Mouse (Mus musculus) forelimb bud, embryonic 11.5 days (tissue): Measurements from ENCODE around the gene Itih2.
A peak's percentile ranks its signal among the peaks of the same experiment; 100 is the strongest.

Source experiments
- DNase-seq: peaks from one replicate; pipeline ENCODE4 v3.0.0-alpha.2; 2012; ENCODE audit warnings: low read depth, low spot score

The Itih2 gene

GRCm38 (mm10) chr2:10131296-10131695 lies at the start of gene Itih2:
Gene Itih2 (minus strand): TSS chr2:10131396.
- no peak for DNase-seq

- no peak for DNase-seq
These were observed 38.8 kb upstream of the Itih2 start for GRCm38 (mm10) chr2:10169991-10170390.

DNA sequence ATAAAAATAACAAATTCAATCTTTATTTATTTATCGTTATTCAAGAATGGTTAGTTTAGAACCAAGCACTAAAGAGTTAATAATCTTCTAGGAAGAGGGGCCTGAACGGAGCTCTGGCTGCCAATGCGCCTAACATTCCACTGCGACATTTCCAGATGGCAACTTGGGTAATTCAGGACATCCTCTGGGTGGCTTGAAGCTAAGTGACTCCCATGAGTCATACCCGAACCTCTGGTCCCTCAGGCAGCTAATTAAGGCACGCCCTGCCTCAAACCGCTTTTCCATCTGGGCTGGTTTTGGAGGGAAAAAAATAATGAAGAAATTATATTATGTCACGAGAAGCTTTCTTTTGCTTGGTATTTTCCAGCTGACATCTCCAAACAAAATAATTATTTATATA lies 36.8 kb upstream of the Itih2 start:
- DNase-seq: no peak

DNA sequence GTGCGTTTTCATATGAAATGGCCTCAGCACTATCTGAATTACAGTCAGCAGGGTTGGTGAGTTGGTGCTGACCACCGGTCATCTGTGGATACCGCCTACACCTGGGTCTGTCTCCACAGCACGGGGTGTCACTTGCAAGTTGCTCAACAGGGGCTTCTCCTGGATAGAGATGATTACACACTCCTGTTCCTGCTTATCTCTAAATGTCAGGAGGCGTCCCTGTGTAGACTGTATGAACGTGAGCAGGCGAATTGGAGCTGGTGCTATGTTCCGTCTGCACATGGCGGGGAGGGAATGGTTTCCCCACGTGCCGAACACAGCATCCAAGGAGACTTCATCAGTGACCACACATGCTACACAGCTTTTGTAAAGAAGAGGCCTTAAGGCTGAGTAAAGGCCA lies 36.1 kb upstream of the Itih2 start:
- DNase-seq: no peak

- DNase-seq: peak; percentile 36
These were observed 35.4 kb upstream of the Itih2 start for GRCm38 (mm10) chr2:10166635-10167034.

GRCm38 (mm10) chr2:10162011-10162410 lies 30.8 kb upstream of the Itih2 start:
- DNase-seq: no peak

GRCm38 (mm10) chr2:10157184-10157583 lies 26.0 kb upstream of the Itih2 start:
- DNase-seq: no peak

DNA sequence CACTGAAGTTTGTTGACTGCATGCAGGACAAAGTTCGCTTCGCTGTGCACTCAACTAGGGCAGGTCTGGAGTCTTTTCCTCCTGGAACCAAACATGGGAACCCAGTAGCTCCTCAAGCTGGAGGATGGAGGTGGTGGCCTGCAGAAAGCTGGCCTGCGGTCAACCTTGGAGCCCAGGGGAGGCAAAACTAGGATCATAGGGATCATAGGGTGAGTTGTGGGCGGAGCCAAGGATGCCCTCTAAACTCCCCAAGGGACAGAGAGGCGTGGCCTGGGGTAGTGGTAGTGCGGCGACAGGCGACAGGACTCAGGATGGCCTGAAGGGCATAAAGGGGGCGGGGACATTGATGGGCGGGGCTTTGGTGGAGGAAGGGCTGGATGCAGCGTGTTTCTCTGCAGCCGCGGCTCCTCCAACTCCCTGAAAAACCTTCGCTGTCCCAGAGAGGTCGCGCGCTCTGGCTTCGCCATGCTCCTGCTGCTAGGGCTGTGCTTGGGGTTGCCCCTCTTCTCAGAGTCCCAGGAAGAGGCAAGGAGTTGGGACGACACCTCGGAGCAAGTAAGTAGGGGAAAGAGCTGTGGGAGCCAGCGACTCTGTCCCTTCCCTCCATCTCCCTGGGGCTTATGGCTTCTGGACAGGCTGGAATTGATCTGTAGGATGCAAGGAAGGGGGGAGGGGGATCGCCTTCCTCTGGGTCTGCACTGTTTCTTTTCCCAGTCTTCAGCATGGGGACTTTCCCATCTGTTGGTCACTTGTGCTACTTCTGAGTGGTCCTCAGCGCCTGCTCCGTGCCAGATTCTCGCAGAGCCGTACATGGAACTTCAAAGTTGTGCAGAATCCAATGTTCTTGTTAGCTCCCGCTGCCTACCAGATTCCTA lies 22.2 kb upstream of the Itih2 start, which contains the start of gene Itih5:
TSS of gene Itih5 (plus strand) at position 371 of the 875 bp plus-strand sequence.
- peak; percentile 49 for DNase-seq

DNA sequence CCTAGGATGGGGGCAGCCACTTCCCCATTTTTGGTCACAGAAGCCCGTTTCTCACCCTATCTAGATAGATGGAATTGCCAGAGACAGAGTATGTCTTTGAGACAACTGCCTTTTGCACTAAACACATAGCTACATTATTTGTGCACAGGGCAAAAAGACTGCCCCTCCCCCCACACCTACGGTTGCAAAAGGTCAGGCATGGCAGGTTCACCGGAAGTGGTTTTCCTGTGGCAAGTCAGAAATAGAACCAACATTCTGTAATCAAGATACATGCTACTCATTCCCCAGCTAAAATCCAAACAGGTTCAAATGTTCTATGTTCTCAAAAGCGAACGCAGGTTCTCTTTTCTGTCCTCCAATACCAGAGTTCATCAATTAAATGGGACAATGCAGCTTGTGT lies 21.4 kb upstream of the Itih2 start:
- no peak for DNase-seq

- DNase-seq: no peak
These were observed 16.0 kb upstream of the Itih2 start for GRCm38 (mm10) chr2:10147176-10147575.

DNA sequence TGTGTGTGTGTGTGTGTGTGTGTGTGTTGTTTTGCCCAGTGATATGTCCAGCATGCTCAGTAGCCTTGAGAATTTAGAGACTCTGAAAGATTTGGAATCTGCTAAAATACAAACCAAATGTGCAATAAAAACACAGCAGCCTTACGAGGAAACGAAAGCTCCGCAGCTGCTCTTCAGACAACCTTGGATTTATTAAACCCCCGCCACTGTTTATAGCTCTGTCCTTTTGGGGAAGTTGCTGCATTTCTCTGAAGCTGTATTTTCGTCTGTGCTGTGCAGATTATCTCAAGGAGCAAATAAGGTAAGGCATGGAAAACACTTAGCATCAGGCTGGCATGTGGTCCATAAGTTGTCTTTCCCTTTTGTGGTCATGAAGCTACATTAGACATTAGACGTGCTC lies 14.3 kb upstream of the Itih2 start:
- peak; percentile 37 for DNase-seq

GRCm38 (mm10) chr2:10142472-10143454 lies 11.6 kb upstream of the Itih2 start:
- peak; percentile 86 for DNase-seq

GRCm38 (mm10) chr2:10140456-10140855 lies 9.3 kb upstream of the Itih2 start:
- DNase-seq: no peak

DNA sequence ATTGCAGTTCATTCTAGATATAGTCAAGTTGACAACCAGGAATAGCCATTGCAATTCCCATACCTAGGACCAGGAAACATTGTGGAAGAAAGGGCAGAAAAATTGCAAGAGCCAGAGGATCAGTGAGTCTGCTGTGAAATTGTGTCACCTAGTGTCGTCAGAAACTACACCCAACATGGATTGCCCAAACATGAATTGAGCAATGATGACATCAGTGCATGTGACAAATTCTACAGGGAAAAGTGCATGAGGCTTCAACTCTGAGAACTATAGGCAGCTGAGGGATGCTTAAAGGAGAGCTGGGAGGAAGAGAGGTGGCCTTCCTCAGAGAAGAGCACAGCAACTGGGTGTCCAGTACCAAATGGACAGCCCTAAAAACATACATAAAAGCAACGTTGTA lies 6.1 kb upstream of the Itih2 start:
- DNase-seq: no peak

DNA sequence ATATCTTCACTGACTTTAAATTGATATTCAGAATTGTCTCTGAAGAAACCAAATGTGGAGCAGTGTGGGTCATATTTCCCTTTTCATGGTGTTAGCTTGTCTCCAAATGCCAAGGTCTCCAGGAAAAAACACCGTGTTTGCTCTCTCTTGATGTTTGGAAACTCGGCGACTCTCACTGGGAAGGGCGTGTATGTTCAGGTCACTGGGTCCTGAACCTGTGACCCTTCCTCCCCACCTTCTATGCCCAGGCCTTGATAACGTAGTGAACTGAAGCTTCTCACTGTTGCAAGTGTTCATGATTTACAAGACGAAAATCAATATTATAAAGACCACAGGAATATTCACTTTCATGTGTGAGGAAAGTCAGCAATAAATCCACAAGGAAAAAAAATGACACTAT lies 2.7 kb upstream of the Itih2 start:
- no peak for DNase-seq

DNA sequence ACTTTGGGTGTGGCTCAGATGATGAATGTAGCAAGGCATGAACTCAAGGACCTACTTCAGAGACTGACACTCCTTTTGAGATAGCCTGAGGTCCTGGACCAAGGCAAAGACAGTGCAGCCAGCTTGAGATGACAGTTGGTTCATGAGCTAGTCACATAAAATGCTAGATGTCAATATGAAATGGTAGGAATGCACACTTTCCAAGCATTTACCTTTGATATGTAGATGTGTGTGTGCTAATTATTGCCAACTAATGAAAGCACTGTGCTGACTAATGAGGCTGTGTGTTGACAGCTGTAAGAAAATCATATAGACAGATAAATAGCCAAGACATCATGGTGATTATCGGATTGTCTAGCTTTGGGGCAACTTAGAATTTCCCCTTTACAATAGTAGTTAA lies 932 bp upstream of the Itih2 start:
- no peak for DNase-seq

- DNase-seq: no peak
These were observed 730 bp downstream of the Itih2 start for GRCm38 (mm10) chr2:10130341-10130990.

- DNase-seq: no peak
These were observed 2.6 kb downstream of the Itih2 start for GRCm38 (mm10) chr2:10128571-10128970.

- no peak for DNase-seq
These were observed 3.7 kb downstream of the Itih2 start for GRCm38 (mm10) chr2:10127471-10127870.

- no peak for DNase-seq
These were observed 5.1 kb downstream of the Itih2 start for GRCm38 (mm10) chr2:10126122-10126521.

DNA sequence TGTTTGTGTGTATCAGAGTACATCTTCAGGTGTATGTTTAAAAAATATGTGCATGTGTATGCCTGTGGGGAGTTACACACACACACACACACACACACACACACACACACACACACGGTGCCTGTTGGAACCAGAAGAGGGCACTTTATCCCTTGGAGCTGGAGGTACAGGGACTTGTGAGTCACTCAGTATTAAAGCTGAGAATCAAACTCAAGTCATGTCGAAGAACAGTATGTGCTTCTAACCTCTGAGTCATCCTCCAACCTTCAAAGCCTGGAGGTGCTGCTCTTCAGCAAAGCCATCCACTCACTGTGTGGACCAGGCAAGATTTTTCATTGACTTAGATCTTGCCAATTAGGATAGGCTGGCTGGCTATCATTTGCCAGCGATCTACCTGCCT lies 9.4 kb downstream of the Itih2 start:
- no peak for DNase-seq

GRCm38 (mm10) chr2:10119276-10119675 lies 11.9 kb downstream of the Itih2 start:
- no peak for DNase-seq
